Mouse (Mus musculus): ENCODE measurements around the gene Stpg4. TPM values are rescaled to one million over a fixed set of nuclear protein-coding genes. Genes with fewer than 3 reads are reported as not detected.

Gene Stpg4
- total and polyA plus RNA-seq, 3 experiments: 0.33 TPM; not detected in 2

DNA sequence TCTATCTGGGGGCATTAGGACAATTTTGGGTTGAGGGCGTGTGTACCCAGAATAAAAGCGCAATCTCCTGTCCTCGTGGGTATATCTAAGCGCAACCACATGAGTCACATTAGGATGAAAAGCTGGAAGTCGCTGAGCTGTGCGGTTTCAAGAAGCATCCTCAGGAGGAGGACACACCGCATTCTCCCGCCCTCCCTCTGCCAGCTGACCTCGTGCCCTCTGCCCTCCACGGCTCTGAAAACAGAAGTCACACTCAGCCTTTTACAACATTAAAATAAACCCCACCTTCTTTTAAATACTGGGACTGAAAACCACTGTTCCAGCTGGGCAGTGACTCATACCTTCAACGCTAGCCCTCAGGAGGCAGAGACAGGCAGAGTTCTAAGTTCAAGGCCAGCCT is 30.5 kb downstream of the Stpg4 start:
- TF ChIP-seq GATA2 (IDR thresholded peaks at IDR 0.05; ENCODE audit: borderline replicate concordance, low read depth, low read length) (no peak), CTCF (IDR thresholded peaks at IDR 0.05; ENCODE audit: low read depth, low read length) (no peak), GATA1 (IDR thresholded peaks at IDR 0.05; ENCODE audit: borderline replicate concordance, low read length) (no peak), TAL1 (conservative IDR thresholded peaks at IDR 0.05; ENCODE audit: low read depth, low read length) (no peak), POLR2AphosphoS5 (IDR thresholded peaks at IDR 0.05; ENCODE audit: insufficient replicate concordance, low read depth, low read length) (no peak)

DNA sequence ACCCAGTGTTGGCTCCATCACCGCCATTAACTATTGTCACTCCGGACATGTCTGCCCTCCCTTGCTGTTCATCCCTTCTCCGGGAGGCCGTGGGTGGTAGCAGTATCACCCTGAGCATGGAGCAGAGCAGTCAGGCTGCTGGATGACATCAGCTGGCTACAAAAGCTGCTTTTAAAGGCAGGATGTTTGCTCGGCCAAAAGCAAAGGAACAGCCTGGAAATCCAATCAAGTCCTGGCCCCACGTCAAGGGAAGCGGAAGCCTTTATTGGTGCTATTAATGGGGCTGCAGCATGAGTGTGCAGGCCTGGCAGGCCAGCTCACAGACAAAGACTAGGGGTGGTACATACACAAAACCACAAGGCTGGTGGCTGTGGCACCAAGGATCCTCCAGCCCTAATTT is 36.3 kb downstream of the Stpg4 start:
- TF ChIP-seq GATA1 (IDR thresholded peaks at IDR 0.05; ENCODE audit: borderline replicate concordance, low read length) (no peak), GATA2 (IDR thresholded peaks at IDR 0.05; ENCODE audit: borderline replicate concordance, low read depth, low read length) (no peak), CTCF (IDR thresholded peaks at IDR 0.05; ENCODE audit: low read depth, low read length) (no peak), TAL1 (conservative IDR thresholded peaks at IDR 0.05; ENCODE audit: low read depth, low read length) (no peak), POLR2AphosphoS5 (IDR thresholded peaks at IDR 0.05; ENCODE audit: insufficient replicate concordance, low read depth, low read length) (no peak)
- DNase-seq (ENCODE audit: low spot score) (no peak), ATAC-seq (ENCODE audit: extremely low read depth, insufficient number of reproducible peaks, low FRiP score, poor library complexity, severe bottlenecking) (no peak)
- Histone ChIP-seq H3K9me3 (replicated peaks) (no peaks in the 10 kb centered on the region), H3K27me3 (ENCODE audit: insufficient read depth, low read length) (peaks cover 23% of the 10 kb centered on the region), H3K4me3 (ENCODE audit: low read depth, low read length) (no peak overlapping the region), H3K4me1 (ENCODE audit: insufficient read depth, low read depth, low read length) (no peaks in the 10 kb centered on the region), H3K36me3 (replicated peaks) (no peaks in the 10 kb centered on the region)

More for the DNA sequence above, 30.5 kb downstream of the Stpg4 start:
- Histone ChIP-seq H3K36me3 (replicated peaks) (no peaks in the 10 kb centered on the region), H3K9me3 (replicated peaks) (no peaks in the 10 kb centered on the region), H3K4me1 (ENCODE audit: insufficient read depth, low read depth, low read length) (no peaks in the 10 kb centered on the region), H3K4me3 (ENCODE audit: low read depth, low read length) (no peak overlapping the region), H3K27me3 (ENCODE audit: insufficient read depth, low read length) (peaks cover 26% of the 10 kb centered on the region)
- ATAC-seq (ENCODE audit: extremely low read depth, insufficient number of reproducible peaks, low FRiP score, poor library complexity, severe bottlenecking) (no peak), DNase-seq (ENCODE audit: low spot score) (no peak)

DNA sequence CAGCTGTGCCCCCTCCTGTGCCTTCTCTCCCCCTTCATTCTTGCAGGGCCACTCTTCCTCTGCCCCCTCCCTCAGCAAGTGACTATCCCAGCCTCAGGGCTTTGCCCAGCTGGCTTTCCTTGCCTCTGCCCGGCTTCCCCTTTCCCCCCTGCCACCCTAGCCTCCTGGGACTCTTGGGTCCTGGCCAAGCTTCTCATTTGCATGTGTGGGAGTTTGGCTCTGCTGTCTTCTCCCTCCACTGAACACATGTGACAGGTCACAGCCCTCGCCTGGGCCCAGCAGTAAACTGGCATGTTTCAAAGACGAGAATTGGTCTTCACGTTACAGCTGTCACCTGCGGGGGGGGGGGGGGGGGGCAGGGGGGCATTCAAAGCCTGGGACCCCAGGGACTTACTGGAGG is 40.5 kb downstream of the Stpg4 start:
- H3K36me3 ChIP-seq (replicated peaks): peaks cover 6% of the 10 kb centered on the region
- ATAC-seq (ENCODE audit: extremely low read depth, insufficient number of reproducible peaks, low FRiP score, poor library complexity, severe bottlenecking): no peak
- no peak for DNase-seq (ENCODE audit: low spot score)

DNA sequence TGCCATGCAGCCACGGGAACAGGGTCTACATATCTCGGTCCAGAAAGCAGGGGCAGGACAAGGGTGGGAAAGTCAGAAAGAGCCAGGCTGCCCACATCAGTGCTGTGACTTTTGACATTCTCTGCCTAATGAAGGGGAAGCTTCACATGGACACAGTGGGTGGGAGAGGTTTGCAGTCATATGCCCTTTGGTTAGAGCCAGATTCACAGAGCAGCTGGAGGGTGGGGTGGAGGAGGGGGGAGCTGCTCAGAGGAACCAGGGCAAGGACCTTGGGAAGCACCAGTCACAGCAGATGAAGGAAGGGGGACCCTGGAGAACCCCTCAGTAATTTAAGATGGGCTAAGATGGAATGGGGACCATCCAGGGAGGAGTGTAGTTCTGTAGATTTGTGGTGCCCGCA is 41.7 kb downstream of the Stpg4 start:
- H3K27me3 ChIP-seq (ENCODE audit: insufficient read depth, low read length): peaks cover 14% of the 10 kb centered on the region

More for the DNA sequence above, 40.5 kb downstream of the Stpg4 start:
- no peak overlapping the region for H3K4me3 ChIP-seq (ENCODE audit: low read depth, low read length)
- no peak for TF ChIP-seq GATA1 (IDR thresholded peaks at IDR 0.05; ENCODE audit: borderline replicate concordance, low read length)
- TF ChIP-seq CTCF (IDR thresholded peaks at IDR 0.05; ENCODE audit: low read depth, low read length): no peak
- no peak for TF ChIP-seq GATA2 (IDR thresholded peaks at IDR 0.05; ENCODE audit: borderline replicate concordance, low read depth, low read length)
- no peak for TF ChIP-seq POLR2AphosphoS5 (IDR thresholded peaks at IDR 0.05; ENCODE audit: insufficient replicate concordance, low read depth, low read length)
- TF ChIP-seq TAL1 (conservative IDR thresholded peaks at IDR 0.05; ENCODE audit: low read depth, low read length): no peak
- H3K9me3 ChIP-seq (replicated peaks): no peaks in the 10 kb centered on the region
- H3K4me1 ChIP-seq (ENCODE audit: insufficient read depth, low read depth, low read length): no peaks in the 10 kb centered on the region
- peaks cover 20% of the 10 kb centered on the region for H3K27me3 ChIP-seq (ENCODE audit: insufficient read depth, low read length)

DNA sequence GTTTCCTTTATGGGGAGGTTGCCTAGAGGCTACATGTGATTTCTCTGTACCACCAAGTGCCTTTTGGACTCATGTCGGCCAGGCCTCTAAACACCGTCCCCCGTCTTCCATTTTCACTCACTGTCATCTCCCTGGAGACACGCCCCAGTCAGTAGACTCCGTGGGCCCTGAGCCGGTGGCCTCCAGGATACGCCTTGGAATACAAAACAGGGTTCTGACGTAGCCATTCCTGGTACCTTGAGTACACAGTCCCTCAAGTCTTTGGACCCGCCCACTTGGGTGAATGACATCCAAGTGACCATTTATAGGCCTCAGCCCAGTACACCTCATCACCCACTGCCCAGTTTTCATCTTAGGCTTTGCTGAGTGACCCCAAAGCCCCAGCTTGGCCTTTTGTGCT is 46.9 kb downstream of the Stpg4 start:
- Histone ChIP-seq H3K27me3 (ENCODE audit: insufficient read depth, low read length) (peaks cover 6% of the 10 kb centered on the region), H3K9me3 (replicated peaks) (no peaks in the 10 kb centered on the region), H3K4me3 (ENCODE audit: low read depth, low read length) (no peak overlapping the region), H3K36me3 (replicated peaks) (peaks cover 64% of the 10 kb centered on the region), H3K4me1 (ENCODE audit: insufficient read depth, low read depth, low read length) (peaks cover 4% of the 10 kb centered on the region; the same call in 1 of the 2 replicates)
- ATAC-seq (ENCODE audit: extremely low read depth, insufficient number of reproducible peaks, low FRiP score, poor library complexity, severe bottlenecking) (no peak), DNase-seq (ENCODE audit: low spot score) (no peak)
- no peak for TF ChIP-seq TAL1 (conservative IDR thresholded peaks at IDR 0.05; ENCODE audit: low read depth, low read length)
- no peak for TF ChIP-seq GATA2 (IDR thresholded peaks at IDR 0.05; ENCODE audit: borderline replicate concordance, low read depth, low read length)
- no peak for TF ChIP-seq GATA1 (IDR thresholded peaks at IDR 0.05; ENCODE audit: borderline replicate concordance, low read length)

More for the DNA sequence above, 41.7 kb downstream of the Stpg4 start:
- Histone ChIP-seq H3K4me1 (ENCODE audit: insufficient read depth, low read depth, low read length) (no peaks in the 10 kb centered on the region), H3K4me3 (ENCODE audit: low read depth, low read length) (no peak overlapping the region), H3K9me3 (replicated peaks) (no peaks in the 10 kb centered on the region), H3K36me3 (replicated peaks) (peaks cover 14% of the 10 kb centered on the region)
- TF ChIP-seq TAL1 (conservative IDR thresholded peaks at IDR 0.05; ENCODE audit: low read depth, low read length): no peak
- TF ChIP-seq GATA2 (IDR thresholded peaks at IDR 0.05; ENCODE audit: borderline replicate concordance, low read depth, low read length): no peak
- no peak for TF ChIP-seq POLR2AphosphoS5 (IDR thresholded peaks at IDR 0.05; ENCODE audit: insufficient replicate concordance, low read depth, low read length)
- TF ChIP-seq CTCF (IDR thresholded peaks at IDR 0.05; ENCODE audit: low read depth, low read length): no peak
- no peak for TF ChIP-seq GATA1 (IDR thresholded peaks at IDR 0.05; ENCODE audit: borderline replicate concordance, low read length)
- DNase-seq (ENCODE audit: low spot score): no peak
- ATAC-seq (ENCODE audit: extremely low read depth, insufficient number of reproducible peaks, low FRiP score, poor library complexity, severe bottlenecking): no peak

DNA sequence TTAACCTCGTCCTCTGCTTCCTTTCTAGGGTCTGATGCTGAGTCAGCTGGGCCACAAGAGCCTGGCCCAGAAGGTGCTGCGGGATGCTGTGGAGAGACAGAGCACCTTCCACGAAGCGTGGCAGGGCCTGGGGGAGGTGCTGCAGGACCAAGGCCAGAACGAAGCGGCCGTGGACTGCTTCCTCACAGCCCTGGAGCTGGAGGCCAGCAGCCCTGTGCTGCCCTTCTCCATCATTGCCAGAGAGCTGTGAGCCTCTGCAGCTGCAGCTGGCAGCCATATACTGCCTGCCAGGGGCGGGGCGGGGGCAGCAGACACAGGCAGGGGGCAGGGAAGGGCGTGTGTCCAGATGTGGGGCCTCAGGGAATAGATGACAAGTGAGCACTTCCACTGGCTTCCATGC is 47.7 kb downstream of the Stpg4 start:
- H3K4me1 ChIP-seq (ENCODE audit: insufficient read depth, low read depth, low read length): peaks cover 4% of the 10 kb centered on the region; the same call in 1 of the 2 replicates

More for the DNA sequence above, 47.7 kb downstream of the Stpg4 start:
- ATAC-seq (ENCODE audit: extremely low read depth, insufficient number of reproducible peaks, low FRiP score, poor library complexity, severe bottlenecking) (no peak), DNase-seq (ENCODE audit: low spot score) (no peak)
- peaks cover 73% of the 10 kb centered on the region for H3K36me3 ChIP-seq (replicated peaks)
- H3K4me3 ChIP-seq (ENCODE audit: low read depth, low read length): no peak overlapping the region
- no peak for TF ChIP-seq TAL1 (conservative IDR thresholded peaks at IDR 0.05; ENCODE audit: low read depth, low read length)
- TF ChIP-seq POLR2AphosphoS5 (IDR thresholded peaks at IDR 0.05; ENCODE audit: insufficient replicate concordance, low read depth, low read length): no peak
- no peak for TF ChIP-seq CTCF (IDR thresholded peaks at IDR 0.05; ENCODE audit: low read depth, low read length)
- no peak for TF ChIP-seq GATA1 (IDR thresholded peaks at IDR 0.05; ENCODE audit: borderline replicate concordance, low read length)
- TF ChIP-seq GATA2 (IDR thresholded peaks at IDR 0.05; ENCODE audit: borderline replicate concordance, low read depth, low read length): no peak
- no peaks in the 10 kb centered on the region for H3K9me3 ChIP-seq (replicated peaks)
- peaks cover 3% of the 10 kb centered on the region; the same call in 1 of the 2 replicates for H3K27me3 ChIP-seq (ENCODE audit: insufficient read depth, low read length)

Data from G1E (cell line).